Mouse (Mus musculus) embryonic facial prominence, embryonic 15.5 days (tissue): Measurements from ENCODE around the gene Piwil4. TPM values are rescaled to one million over a fixed set of nuclear protein-coding genes. Genes with fewer than 3 reads are reported as not detected.
A peak's percentile ranks its signal among the peaks of the same experiment; 100 is the strongest.
"Not testable (repeated sequence)": the region's sequence is repeated elsewhere in the genome, so short reads cannot be mapped to it uniquely, and the experiment has no call there.

ENCODE experiments used
- ATAC-seq: fragments of 200-750 bp; cut with Nextera tagmentation; 2 replicates; pipeline ENCODE4 v1.8.0; 2017; ENCODE audit warnings: low read depth, moderate TSS enrichment; ENCODE audit not compliant: insufficient number of reproducible peaks, low FRiP score, low TSS enrichment
- H3K27ac ChIP-seq: fragments of 300-500 bp; sonication (generic); replicated peaks from 2 replicates; pipeline ENCODE4 v1.5.1; 2015; ENCODE audit warnings: mild to moderate bottlenecking, inconsistent platforms
- H3K27me3 ChIP-seq: fragments of 300-500 bp; sonication (generic); 2 replicates; pipeline ENCODE4 v1.6.1; 2015; ENCODE audit warnings: inconsistent platforms
- H3K36me3 ChIP-seq: fragments of 300-500 bp; sonication (generic); 2 replicates; pipeline ENCODE4 v1.6.1; 2015; ENCODE audit warnings: mild to moderate bottlenecking, inconsistent platforms
- H3K4me1 ChIP-seq: fragments of 300-500 bp; sonication (generic); 2 replicates; pipeline ENCODE4 v1.6.1; 2015; ENCODE audit warnings: inconsistent platforms
- H3K4me2 ChIP-seq: fragments of 300-500 bp; sonication (generic); replicated peaks from 2 replicates; pipeline ENCODE4 v1.6.1; 2015; ENCODE audit warnings: mild to moderate bottlenecking, inconsistent platforms
- H3K4me3 ChIP-seq: fragments of 300-500 bp; sonication (generic); replicated peaks from 2 replicates; pipeline ENCODE4 v1.5.1; 2015; ENCODE audit warnings: mild to moderate bottlenecking, inconsistent platforms
- H3K9ac ChIP-seq: fragments of 300-500 bp; sonication (generic); 2 replicates; pipeline ENCODE4 v1.6.1; 2015; ENCODE audit warnings: inconsistent platforms
- H3K9me3 ChIP-seq: fragments of 300-500 bp; sonication (generic); replicated peaks from 2 replicates; pipeline ENCODE4 v1.6.1; 2016; ENCODE audit warnings: inconsistent platforms
- WGBS: fragments of 180-500 bp; shearing (Covaris S2); methylation state at CpG from one replicate; pipeline ENCODE4 v1.1.7; 2015; 5-methylcytosine and 5-hydroxymethylcytosine counted together
- polyA plus RNA-seq: library from polyadenylated mRNA; unstranded; fragments of >200 nt; fragmentation: Nextera tagmentation; extraction: Ambion mirVana; gene quantifications from 2 replicates; pipeline ENCODE4 v1.2.1, GENCODE M21; 2015

Piwil4 gene
- polyA plus RNA-seq, 1 experiment from 2014 or later: 0.11 TPM

DNA sequence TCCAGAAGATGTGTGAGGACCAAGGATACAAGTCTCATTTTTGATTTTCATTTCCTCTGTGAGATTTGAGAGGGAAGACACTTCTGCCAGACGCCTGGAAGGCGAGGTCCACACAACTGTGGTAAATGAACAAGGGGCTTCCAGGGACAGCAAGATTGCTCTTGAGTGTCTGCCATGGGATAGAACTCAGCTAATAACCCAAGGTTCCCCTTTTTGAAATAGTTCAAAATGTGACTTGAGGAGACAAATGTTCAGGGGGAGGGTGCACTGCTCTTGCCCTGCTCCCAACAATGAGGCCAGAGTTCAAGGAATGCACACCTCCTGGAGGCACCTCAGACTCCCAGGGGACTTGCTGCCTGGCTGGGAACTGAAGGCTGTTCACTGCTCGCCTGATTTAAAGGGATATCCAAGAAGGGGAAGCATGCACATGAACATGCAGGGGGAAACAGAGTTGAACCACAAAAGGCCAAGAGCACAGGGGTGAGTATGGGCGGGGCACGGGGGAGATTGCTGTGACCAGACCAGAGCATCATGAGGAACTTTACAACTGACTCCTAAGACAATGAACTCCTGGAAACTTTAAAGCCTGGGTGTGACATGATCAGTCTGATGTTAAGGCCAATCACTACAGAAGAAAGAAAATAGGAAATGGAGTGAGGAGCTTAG is 15.6 kb downstream of the Piwil4 start:
- H3K9me3 ChIP-seq: no peaks in the 10 kb centered on the region
- H3K4me1 ChIP-seq: no peaks in the 10 kb centered on the region
- no peak overlapping the region for H3K4me3 ChIP-seq
- no peaks in the 10 kb centered on the region for H3K36me3 ChIP-seq
- ATAC-seq: no peak
- H3K27ac ChIP-seq: no peak overlapping the region
- no peaks in the 10 kb centered on the region for H3K27me3 ChIP-seq
- no peak overlapping the region for H3K9ac ChIP-seq
- WGBS: 74% methylated on average over 5 of the region's 5 CpGs
- H3K4me2 ChIP-seq: no peak overlapping the region

- H3K4me1 ChIP-seq: no peaks in the 10 kb centered on the region
- no peak overlapping the region for H3K9ac ChIP-seq
- no peaks in the 10 kb centered on the region for H3K27me3 ChIP-seq
- H3K4me3 ChIP-seq: no peak overlapping the region
- no peaks in the 10 kb centered on the region for H3K9me3 ChIP-seq
- no peak overlapping the region for H3K4me2 ChIP-seq
- WGBS: 76% methylated on average over 5 of the region's 5 CpGs
- no peak for ATAC-seq
- no peaks in the 10 kb centered on the region for H3K36me3 ChIP-seq
- no peak overlapping the region for H3K27ac ChIP-seq
These were observed 18.9 kb downstream of the Piwil4 start for GRCm38 (mm10) chr9:14721610-14722009.

- no peaks in the 10 kb centered on the region for H3K4me1 ChIP-seq
- H3K4me2 ChIP-seq: no peak overlapping the region
- H3K9me3 ChIP-seq: no peaks in the 10 kb centered on the region
- WGBS: 54% methylated on average over 2 of the region's 2 CpGs
- H3K27me3 ChIP-seq: no peaks in the 10 kb centered on the region
- no peaks in the 10 kb centered on the region for H3K36me3 ChIP-seq
- H3K27ac ChIP-seq: no peak overlapping the region
- H3K4me3 ChIP-seq: no peak overlapping the region
- ATAC-seq: no peak
- H3K9ac ChIP-seq: no peak overlapping the region
These were observed 20.1 kb downstream of the Piwil4 start for GRCm38 (mm10) chr9:14720384-14720783.

DNA sequence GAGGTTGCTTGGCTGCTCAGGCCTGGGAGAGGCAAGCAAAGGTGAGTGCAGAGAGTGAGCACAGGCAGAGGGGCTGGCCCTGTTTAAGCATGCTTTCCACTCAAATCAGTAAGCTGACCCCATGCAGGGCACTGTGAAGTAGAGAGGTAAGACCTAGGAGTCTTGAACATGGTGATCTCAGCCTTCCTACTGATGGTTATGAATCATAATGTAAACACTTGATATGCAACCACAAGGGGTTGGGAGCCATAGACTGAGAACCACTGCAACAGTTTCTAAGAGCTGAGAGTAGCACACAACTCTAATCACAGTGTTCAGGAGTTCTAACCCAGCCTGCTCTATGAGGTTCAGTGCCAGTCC is 22.2 kb downstream of the Piwil4 start:
- Histone ChIP-seq H3K9ac (no peak overlapping the region), H3K9me3 (no peaks in the 10 kb centered on the region), H3K4me3 (no peak overlapping the region), H3K27ac (no peak overlapping the region), H3K27me3 (no peaks in the 10 kb centered on the region), H3K4me1 (no peaks in the 10 kb centered on the region), H3K4me2 (no peak overlapping the region), H3K36me3 (no peaks in the 10 kb centered on the region)
- no peak for ATAC-seq

GRCm38 (mm10) chr9:14717689-14718331 is 22.7 kb downstream of the Piwil4 start:
- no peaks in the 10 kb centered on the region for H3K9me3 ChIP-seq
- H3K4me1 ChIP-seq: no peaks in the 10 kb centered on the region
- H3K4me2 ChIP-seq: no peak overlapping the region
- WGBS: 54% methylated on average over 14 of the region's 14 CpGs
- no peaks in the 10 kb centered on the region for H3K36me3 ChIP-seq
- no peak for ATAC-seq
- no peaks in the 10 kb centered on the region for H3K27me3 ChIP-seq
- no peak overlapping the region for H3K27ac ChIP-seq
- H3K9ac ChIP-seq: no peak overlapping the region
- no peak overlapping the region for H3K4me3 ChIP-seq

- Histone ChIP-seq H3K9ac (no peak overlapping the region), H3K27me3 (no peaks in the 10 kb centered on the region), H3K4me2 (no peak overlapping the region), H3K4me3 (no peak overlapping the region), H3K9me3 (no peaks in the 10 kb centered on the region), H3K27ac (no peak overlapping the region), H3K4me1 (no peaks in the 10 kb centered on the region), H3K36me3 (no peaks in the 10 kb centered on the region)
- no peak for ATAC-seq
- 79% methylated on average over 14 of the region's 15 CpGs for WGBS
These were observed 25.3 kb downstream of the Piwil4 start for GRCm38 (mm10) chr9:14715258-14715657.

DNA sequence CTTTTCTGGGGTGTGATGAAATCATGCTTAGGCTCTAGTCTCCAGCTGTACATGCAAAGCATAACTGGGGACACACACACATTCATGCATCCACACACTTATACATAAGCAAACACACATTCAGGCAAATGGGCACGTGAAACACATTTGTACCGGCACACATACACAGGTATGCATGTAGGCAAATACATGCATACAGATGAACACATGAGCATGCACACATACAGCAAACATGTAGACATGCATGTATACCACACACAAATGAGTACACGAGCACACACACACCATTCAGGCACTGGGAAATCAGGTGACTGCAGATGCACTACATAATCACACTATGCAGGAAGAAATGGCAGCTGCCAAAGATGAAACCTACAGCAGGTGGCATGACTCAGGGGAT is 29.6 kb downstream of the Piwil4 start:
- no peak for ATAC-seq
- 89% methylated on average over 3 of the region's 3 CpGs for WGBS
- H3K36me3 ChIP-seq: no peaks in the 10 kb centered on the region

GRCm38 (mm10) chr9:14705321-14706162 is 35.0 kb downstream of the Piwil4 start:
- Histone ChIP-seq H3K4me3 (no peak overlapping the region), H3K27me3 (no peaks in the 10 kb centered on the region), H3K36me3 (no peaks in the 10 kb centered on the region), H3K9ac (no peak overlapping the region), H3K4me1 (0 out of 2 replicates have a peak, but pooled peaks cover 9% of the 10 kb centered on the region), H3K4me2 (no peak overlapping the region), H3K27ac (no peak overlapping the region), H3K9me3 (no peaks in the 10 kb centered on the region)
- peak; percentile 60 for ATAC-seq
- WGBS: 51% methylated on average over 13 of the region's 13 CpGs

More for the DNA sequence above, 29.6 kb downstream of the Piwil4 start:
- Histone ChIP-seq H3K9ac (no peak overlapping the region), H3K4me2 (no peak overlapping the region), H3K4me3 (no peak overlapping the region), H3K4me1 (0 out of 2 replicates have a peak, but pooled peaks cover 3% of the 10 kb centered on the region), H3K27me3 (no peaks in the 10 kb centered on the region), H3K27ac (no peak overlapping the region), H3K9me3 (no peaks in the 10 kb centered on the region)

- not testable (repeated sequence) for H3K9me3 ChIP-seq, H3K36me3 ChIP-seq, H3K27me3 ChIP-seq, H3K9ac ChIP-seq, H3K27ac ChIP-seq, H3K4me1 ChIP-seq, ATAC-seq, H3K4me2 ChIP-seq, H3K4me3 ChIP-seq
- 84% methylated on average over 1 of the region's 1 CpGs for WGBS
These were observed 39.7 kb downstream of the Piwil4 start for GRCm38 (mm10) chr9:14700795-14701194.

GRCm38 (mm10) chr9:14699288-14699640 is 41.3 kb downstream of the Piwil4 start:
- Histone ChIP-seq H3K4me3 (no peak overlapping the region), H3K4me2 (no peak overlapping the region), H3K27ac (no peak overlapping the region), H3K4me1 (no peaks in the 10 kb centered on the region), H3K36me3 (no peaks in the 10 kb centered on the region), H3K9me3 (no peaks in the 10 kb centered on the region), H3K27me3 (no peaks in the 10 kb centered on the region), H3K9ac (no peak overlapping the region)
- ATAC-seq: no peak
- WGBS: 35% methylated on average over 7 of the region's 7 CpGs

GRCm38 (mm10) chr9:14698582-14699287 is 41.8 kb downstream of the Piwil4 start:
- H3K4me2 ChIP-seq: no peak overlapping the region
- H3K36me3 ChIP-seq: no peaks in the 10 kb centered on the region
- H3K27ac ChIP-seq: no peak overlapping the region
- whole genome bisulfite sequencing: 47% methylated on average over 12 of the region's 12 CpGs
- H3K4me3 ChIP-seq: no peak overlapping the region
- H3K27me3 ChIP-seq: no peaks in the 10 kb centered on the region
- ATAC-seq: peak; percentile 88
- H3K4me1 ChIP-seq: no peaks in the 10 kb centered on the region
- no peaks in the 10 kb centered on the region for H3K9me3 ChIP-seq
- H3K9ac ChIP-seq: no peak overlapping the region
